Mouse (Mus musculus): ENCODE measurements at regions not wholly inside any gene's neighbourhood (a gene's known extent, or its start where the extent isn't known, plus 50 kb on each side); places are given as distances from the start of the nearest gene placed in this dataset.

DNA sequence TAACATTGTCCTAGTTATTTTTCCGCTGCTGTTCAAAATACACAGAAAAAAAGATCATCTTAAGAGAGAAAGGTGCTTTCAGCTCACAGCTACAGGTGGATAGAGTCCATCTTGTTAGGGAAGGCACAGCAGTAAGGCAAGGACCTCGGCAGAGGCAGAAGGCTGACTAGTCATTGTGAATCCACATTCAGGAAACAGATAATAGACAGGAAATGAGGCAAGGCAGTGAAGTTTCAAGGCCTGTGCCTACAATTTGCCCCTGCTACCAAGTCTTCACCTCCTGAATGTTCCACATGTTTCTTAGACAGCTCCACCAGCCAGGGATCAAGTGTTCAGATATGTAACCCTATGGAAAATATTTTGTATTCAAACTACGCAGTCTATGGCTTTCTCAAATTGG, 122.0 kb upstream of the Spaca1 start:
- H3K4me3 ChIP-seq (replicated peaks), result no peak overlapping the region

DNA sequence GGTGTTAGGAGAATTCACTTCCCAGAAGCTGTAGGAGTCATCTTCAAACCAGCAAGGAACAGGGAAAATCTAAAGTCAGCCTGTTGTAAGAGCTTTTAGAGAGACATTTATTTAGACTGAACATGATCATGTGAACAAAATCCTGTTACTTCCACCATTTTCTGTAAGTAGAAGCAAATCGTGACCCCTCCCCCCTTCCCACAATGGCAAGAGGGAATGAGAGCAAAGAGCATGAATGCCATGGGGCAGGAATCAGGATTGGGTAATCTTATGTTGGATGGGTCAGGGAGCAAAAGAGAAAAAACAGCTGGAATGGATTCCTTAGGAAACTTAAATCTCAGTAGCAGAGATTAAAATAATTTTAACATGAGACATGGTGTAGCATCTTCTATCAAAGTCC, 127.4 kb upstream of the Spaca1 start:
- WGBS, result 74% methylated on average over 1 of the region's 1 CpGs
- Histone ChIP-seq H3K9me3 (no peaks in the 10 kb centered on the region), H3K4me3 (replicated peaks) (no peak overlapping the region), H3K27ac (no peak overlapping the region), H3K4me1 (no peaks in the 10 kb centered on the region), H3K9ac (no peak overlapping the region), H3K36me3 (no peaks in the 10 kb centered on the region), H3K4me2 (no peak overlapping the region), H3K27me3 (replicated peaks) (no peaks in the 10 kb centered on the region)
- no peak for ATAC-seq (ENCODE audit: insufficient read depth, low FRiP score, low read depth)

More for the DNA sequence above, 122.0 kb upstream of the Spaca1 start:
- Histone ChIP-seq H3K9me3 (no peaks in the 10 kb centered on the region), H3K27me3 (replicated peaks) (no peaks in the 10 kb centered on the region), H3K36me3 (no peaks in the 10 kb centered on the region), H3K9ac (no peak overlapping the region), H3K27ac (no peak overlapping the region), H3K4me1 (no peaks in the 10 kb centered on the region), H3K4me2 (no peak overlapping the region)
- ATAC-seq (ENCODE audit: insufficient read depth, low FRiP score, low read depth), result no peak
- 72% methylated on average over 3 of the region's 3 CpGs for WGBS

DNA sequence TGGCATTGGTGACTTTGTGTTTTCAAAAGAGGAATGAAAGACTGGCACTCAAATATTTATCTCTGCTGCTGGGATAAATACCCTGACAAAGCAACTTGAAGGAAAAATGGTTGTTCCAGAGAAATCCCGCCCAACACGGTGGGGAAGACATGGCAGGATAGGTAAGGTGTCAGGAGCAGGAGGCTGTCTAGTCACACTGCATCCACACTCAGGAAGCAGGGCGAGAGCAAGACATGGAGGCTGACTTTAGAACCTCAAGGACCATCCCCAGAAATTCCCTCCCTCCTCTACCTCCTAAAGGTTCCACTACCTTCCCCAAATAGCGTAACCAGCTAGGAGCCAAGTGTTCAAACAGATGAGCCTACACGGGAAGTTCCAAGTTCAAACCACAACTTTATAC, 136.5 kb upstream of the Spaca1 start:
- Histone ChIP-seq H3K36me3 (no peaks in the 10 kb centered on the region), H3K27ac (no peak overlapping the region), H3K4me1 (no peaks in the 10 kb centered on the region), H3K9me3 (no peaks in the 10 kb centered on the region), H3K9ac (no peak overlapping the region), H3K4me3 (replicated peaks) (no peak overlapping the region), H3K4me2 (no peak overlapping the region), H3K27me3 (replicated peaks) (no peaks in the 10 kb centered on the region)
- no peak for ATAC-seq (ENCODE audit: insufficient read depth, low FRiP score, low read depth)
- 90% methylated on average over 5 of the region's 5 CpGs for WGBS

DNA sequence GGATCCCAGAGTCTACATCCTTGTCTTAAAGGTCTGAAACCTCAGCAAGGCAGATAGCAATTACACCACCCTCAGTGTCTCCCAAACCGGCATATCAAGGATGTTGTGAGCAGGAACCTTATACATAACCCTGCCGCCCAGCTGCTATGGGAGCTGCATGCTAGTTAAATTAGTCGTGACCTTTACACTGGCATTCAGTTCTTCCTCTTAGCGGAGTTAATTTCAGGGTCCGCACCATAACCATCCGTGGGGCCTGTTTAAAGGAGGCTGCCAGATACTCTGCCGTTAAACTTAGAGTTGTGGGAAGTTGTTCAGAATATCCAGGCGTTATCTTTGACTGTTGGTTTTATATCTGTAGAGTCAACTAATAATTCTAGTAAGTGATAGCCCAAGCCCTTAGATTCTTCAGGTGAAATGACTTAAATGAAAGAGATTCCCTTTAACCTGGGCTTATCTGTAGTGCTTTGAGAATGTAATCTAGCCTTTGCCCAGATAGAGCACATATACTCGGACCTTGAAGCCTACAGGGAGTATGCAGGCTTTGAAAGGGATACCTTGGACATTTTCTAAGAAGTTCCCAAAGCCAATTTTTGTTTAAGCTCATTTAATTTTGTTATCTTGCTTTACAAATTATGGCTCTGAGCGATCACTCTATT, 153.3 kb upstream of the Spaca1 start:
- no peak overlapping the region for H3K27ac ChIP-seq
- H3K36me3 ChIP-seq, result no peaks in the 10 kb centered on the region
- no peaks in the 10 kb centered on the region for H3K27me3 ChIP-seq (replicated peaks)
- H3K4me1 ChIP-seq, result no peaks in the 10 kb centered on the region
- 79% methylated on average over 10 of the region's 10 CpGs for WGBS
- H3K9me3 ChIP-seq, result no peaks in the 10 kb centered on the region
- no peak overlapping the region for H3K4me3 ChIP-seq (replicated peaks)
- no peak for ATAC-seq (ENCODE audit: insufficient read depth, low FRiP score, low read depth)
- H3K9ac ChIP-seq, result no peak overlapping the region
- H3K4me2 ChIP-seq, result no peak overlapping the region

DNA sequence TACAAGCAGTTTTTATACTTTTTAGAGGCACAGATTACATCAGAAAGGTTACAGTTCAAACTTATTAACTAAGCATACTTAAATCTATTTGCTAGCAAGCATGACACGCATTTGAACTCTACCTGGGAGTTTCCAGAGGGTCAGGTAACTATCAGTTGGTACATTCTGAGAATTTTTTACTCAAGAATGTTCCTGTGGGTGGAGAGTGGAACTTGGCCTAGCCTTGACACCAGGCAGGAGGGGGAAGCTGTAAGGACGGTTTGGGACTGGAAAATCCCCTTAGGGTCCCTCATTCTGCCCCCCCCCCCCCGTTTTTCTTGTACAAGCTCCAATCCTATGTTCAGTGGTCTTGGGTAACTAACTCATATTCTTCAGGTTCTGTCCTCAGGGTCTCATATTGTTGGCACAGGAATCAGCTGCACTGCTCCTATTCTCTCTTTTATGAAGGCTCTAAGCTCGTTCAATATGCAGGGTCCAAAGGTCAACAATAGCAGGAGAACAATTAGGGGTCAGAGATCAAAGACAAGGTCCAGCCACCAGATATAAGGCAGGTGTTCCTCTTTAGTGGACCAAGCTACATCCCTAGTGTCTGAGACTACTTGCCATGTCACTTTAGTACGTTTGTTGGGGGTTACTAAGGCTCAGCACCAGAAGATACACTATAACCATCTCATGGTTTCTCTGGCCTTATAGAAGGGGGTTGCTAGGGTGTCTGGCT, 159.3 kb upstream of the Spaca1 start:
- Histone ChIP-seq H3K9me3 (no peaks in the 10 kb centered on the region), H3K36me3 (no peaks in the 10 kb centered on the region), H3K27me3 (replicated peaks) (no peaks in the 10 kb centered on the region), H3K4me1 (no peaks in the 10 kb centered on the region), H3K27ac (no peak overlapping the region), H3K9ac (no peak overlapping the region), H3K4me2 (no peak overlapping the region), H3K4me3 (replicated peaks) (no peak overlapping the region)
- ATAC-seq (ENCODE audit: insufficient read depth, low FRiP score, low read depth), result no peak
- WGBS, result 57% methylated on average over 5 of the region's 5 CpGs

DNA sequence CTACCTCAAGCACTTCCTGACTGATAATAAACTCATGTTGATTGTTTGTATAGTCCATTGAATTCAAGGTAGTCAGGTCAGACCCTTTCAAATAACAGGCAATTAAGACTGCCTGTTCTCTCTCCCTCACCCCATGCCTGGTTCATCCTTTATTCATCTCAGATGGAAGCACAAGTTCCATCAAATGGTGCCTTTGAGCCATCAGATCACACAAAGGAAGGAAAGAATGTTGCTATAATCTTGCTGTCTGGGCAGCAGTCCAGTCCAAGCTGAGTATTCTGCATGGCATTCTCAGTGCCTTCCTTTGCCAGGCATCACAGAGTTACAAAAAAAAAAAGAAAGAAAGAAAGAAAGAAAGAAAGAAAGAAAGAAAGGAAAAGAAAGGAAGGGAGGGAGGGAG, 163.7 kb upstream of the Spaca1 start:
- no peaks in the 10 kb centered on the region for H3K4me1 ChIP-seq
- no peaks in the 10 kb centered on the region for H3K9me3 ChIP-seq
- no peak for ATAC-seq (ENCODE audit: insufficient read depth, low FRiP score, low read depth)

DNA sequence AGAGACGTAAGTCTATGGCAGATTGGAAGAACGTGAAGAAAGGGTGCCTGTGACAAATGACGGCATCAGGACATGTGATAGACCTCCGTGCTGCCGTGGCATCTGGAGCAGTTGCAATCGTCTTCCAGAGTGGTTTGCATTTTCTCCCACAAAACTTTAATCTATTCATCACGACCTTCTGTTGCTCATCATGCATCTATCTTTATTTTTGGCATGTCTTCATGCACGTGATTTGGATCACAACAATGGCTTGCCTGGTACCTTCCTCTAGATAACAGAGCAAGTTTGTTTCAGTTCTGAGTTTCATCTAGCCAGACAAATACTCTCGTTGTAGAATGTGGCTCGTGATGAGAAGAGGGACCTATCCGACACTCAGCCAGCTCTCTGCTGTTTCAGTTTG, 164.4 kb upstream of the Spaca1 start:
- Histone ChIP-seq H3K9ac (no peak overlapping the region), H3K4me1 (no peaks in the 10 kb centered on the region), H3K27me3 (replicated peaks) (no peaks in the 10 kb centered on the region), H3K4me3 (replicated peaks) (no peak overlapping the region), H3K36me3 (no peaks in the 10 kb centered on the region), H3K9me3 (no peaks in the 10 kb centered on the region), H3K27ac (no peak overlapping the region), H3K4me2 (no peak overlapping the region)
- WGBS, result 72% methylated on average over 11 of the region's 11 CpGs
- no peak for ATAC-seq (ENCODE audit: insufficient read depth, low FRiP score, low read depth)

More for the DNA sequence above, 163.7 kb upstream of the Spaca1 start:
- no peak overlapping the region for H3K27ac ChIP-seq
- H3K4me2 ChIP-seq, result no peak overlapping the region
- H3K36me3 ChIP-seq, result no peaks in the 10 kb centered on the region
- no peak overlapping the region for H3K9ac ChIP-seq
- no peaks in the 10 kb centered on the region for H3K27me3 ChIP-seq (replicated peaks)
- H3K4me3 ChIP-seq (replicated peaks), result no peak overlapping the region

DNA sequence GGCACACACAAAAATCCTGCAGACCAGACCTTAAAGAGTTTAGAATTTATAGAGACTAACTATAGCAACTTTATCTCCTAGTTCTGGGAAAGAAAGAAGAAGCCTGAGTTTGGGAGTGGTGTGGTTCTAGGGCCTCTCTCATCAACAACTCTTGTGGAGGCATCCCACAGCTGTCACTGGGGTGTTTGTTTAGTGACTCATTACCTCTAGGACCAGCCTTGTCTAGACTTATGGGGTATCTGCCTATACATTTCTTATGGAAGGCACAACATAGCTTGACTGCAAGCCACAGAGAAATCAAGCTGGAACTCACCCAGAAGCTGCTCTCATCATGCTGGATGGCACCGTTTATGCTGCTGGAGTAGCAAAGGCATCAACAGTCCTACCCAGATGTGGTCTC, 171.9 kb upstream of the Spaca1 start:
- no peak overlapping the region for H3K4me2 ChIP-seq
- no peaks in the 10 kb centered on the region for H3K9me3 ChIP-seq
- H3K4me1 ChIP-seq, result no peaks in the 10 kb centered on the region
- no peak overlapping the region for H3K4me3 ChIP-seq (replicated peaks)
- no peak for ATAC-seq (ENCODE audit: insufficient read depth, low FRiP score, low read depth)
- no peak overlapping the region for H3K27ac ChIP-seq
- H3K9ac ChIP-seq, result no peak overlapping the region
- H3K36me3 ChIP-seq, result no peaks in the 10 kb centered on the region
- no peaks in the 10 kb centered on the region for H3K27me3 ChIP-seq (replicated peaks)
- WGBS, result 93% methylated on average over 1 of the region's 1 CpGs

DNA sequence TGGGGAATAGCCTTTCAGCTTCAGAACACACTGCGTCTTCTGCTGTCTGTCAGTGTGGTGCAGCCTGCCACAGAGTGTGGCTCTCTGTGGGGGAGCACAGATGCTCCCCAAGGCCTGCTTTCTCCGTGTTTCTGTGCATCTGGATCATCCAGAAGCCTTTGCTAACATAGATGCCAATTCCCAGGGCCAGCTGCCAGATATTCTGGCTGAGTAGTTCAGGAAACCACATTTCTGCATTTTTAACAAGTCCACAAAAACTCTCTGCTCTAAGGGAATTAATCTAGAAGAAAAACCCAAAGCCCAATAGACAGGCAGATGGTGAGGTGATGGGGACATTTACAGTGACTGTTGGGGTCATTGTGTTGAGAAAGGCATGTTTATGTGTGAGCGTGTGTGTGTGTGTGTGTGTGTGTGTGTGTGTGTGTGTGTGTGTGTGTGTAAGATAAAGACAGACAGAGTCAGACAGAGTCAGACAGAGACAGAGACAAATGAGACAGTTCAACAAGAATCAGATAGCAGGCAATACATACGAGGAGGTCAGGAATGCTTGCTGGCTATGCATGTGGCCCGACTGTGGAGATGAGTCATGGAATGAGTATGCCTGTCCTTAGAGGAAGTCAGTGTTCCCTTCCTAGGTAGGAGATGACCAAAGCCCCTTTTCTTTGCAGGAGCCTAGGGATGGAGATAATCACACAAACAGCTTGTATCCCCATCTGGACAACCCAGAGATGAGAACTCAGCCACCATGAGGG, 176.3 kb upstream of the Spaca1 start:
- H3K36me3 ChIP-seq, result no peaks in the 10 kb centered on the region
- H3K4me1 ChIP-seq, result no peaks in the 10 kb centered on the region
- ATAC-seq (ENCODE audit: insufficient read depth, low FRiP score, low read depth), result no peak
- no peak overlapping the region for H3K4me2 ChIP-seq
- H3K9ac ChIP-seq, result no peak overlapping the region
- WGBS, result 46% methylated on average over 5 of the region's 5 CpGs
- H3K27ac ChIP-seq, result no peak overlapping the region
- no peaks in the 10 kb centered on the region for H3K27me3 ChIP-seq (replicated peaks)
- H3K9me3 ChIP-seq, result no peaks in the 10 kb centered on the region
- H3K4me3 ChIP-seq (replicated peaks), result no peak overlapping the region

DNA sequence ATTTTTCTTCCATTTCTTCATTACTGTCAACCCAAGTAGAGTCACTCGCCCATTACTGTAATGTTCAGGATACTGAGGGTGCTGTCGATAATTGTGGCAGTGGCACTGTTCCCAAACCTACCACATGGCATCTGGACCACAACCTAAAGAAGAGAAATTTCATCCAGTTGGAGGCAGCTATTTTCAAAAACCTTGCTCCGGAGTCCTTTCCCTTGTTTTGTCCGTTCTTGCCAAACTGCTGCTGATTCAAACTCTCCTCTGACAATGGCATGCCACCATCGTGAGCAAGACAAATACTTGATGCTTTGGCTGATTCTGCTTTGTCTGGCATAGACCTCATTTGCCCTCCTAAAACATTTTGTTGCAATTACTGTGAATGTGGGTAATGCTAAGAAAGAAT, 176.9 kb upstream of the Spaca1 start:
- Histone ChIP-seq H3K4me2 (no peak overlapping the region), H3K4me1 (no peaks in the 10 kb centered on the region), H3K4me3 (replicated peaks) (no peak overlapping the region), H3K9ac (no peak overlapping the region), H3K36me3 (no peaks in the 10 kb centered on the region), H3K27ac (no peak overlapping the region), H3K9me3 (no peaks in the 10 kb centered on the region), H3K27me3 (replicated peaks) (no peaks in the 10 kb centered on the region)
- no peak for ATAC-seq (ENCODE audit: insufficient read depth, low FRiP score, low read depth)
- WGBS, result 90% methylated on average over 5 of the region's 5 CpGs

DNA sequence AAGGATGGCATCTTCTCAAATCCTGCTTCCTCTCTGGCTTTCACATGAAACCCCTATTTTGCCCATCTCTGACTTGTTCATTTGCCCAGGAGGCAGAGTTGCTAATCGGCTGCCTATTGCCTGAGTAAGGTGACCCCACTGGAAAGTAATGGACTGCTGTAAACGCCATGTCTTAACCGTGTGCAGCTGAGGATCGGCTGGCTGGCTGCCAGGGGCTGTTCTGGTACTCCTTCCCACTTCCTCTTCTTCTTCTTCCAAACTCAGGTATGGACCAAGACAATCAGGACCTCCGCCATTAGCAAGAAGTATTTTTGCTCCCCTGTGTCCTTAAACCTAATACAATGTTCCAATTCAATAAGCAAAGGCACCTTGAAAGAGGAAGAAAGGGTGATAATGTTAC, 177.6 kb upstream of the Spaca1 start:
- WGBS, result 66% methylated on average over 5 of the region's 5 CpGs
- Histone ChIP-seq H3K27me3 (replicated peaks) (no peaks in the 10 kb centered on the region), H3K9me3 (no peaks in the 10 kb centered on the region), H3K9ac (no peak overlapping the region), H3K36me3 (no peaks in the 10 kb centered on the region), H3K4me1 (no peaks in the 10 kb centered on the region), H3K4me2 (no peak overlapping the region), H3K4me3 (replicated peaks) (no peak overlapping the region), H3K27ac (no peak overlapping the region)
- ATAC-seq (ENCODE audit: insufficient read depth, low FRiP score, low read depth), result no peak

DNA sequence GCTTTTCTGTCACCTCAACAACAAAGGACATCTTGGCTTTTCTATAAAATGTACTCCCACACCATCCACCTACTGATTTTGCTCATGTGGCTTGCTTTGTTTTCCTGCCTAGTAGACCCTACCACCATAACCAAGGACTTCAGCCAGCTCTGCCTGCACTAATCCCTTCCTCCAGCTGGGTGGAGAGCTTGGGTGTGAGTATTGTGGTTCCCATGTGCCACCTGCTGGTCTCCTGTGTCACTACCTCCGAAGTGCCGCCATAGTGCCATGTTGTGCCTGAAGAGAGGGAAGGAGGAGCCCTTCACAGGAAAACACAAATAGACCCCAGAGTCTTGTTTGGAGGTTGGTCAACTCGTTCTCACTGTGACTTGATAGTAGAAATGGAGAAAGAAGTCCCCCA, 181.3 kb upstream of the Spaca1 start:
- Histone ChIP-seq H3K9ac (no peak overlapping the region), H3K4me3 (replicated peaks) (no peak overlapping the region), H3K9me3 (no peaks in the 10 kb centered on the region), H3K27ac (no peak overlapping the region), H3K27me3 (replicated peaks) (no peaks in the 10 kb centered on the region), H3K4me2 (no peak overlapping the region), H3K36me3 (no peaks in the 10 kb centered on the region), H3K4me1 (no peaks in the 10 kb centered on the region)
- ATAC-seq (ENCODE audit: insufficient read depth, low FRiP score, low read depth), result no peak
- 8% methylated on average over 3 of the region's 3 CpGs for WGBS

Data from stomach, embryonic 15.5 days (tissue).